Mouse (Mus musculus): ENCODE data around the gene Stpg4.

Gene Stpg4

GRCm38 (mm10) chr17:87344441-87345251 is 82.9 kb downstream of the Stpg4 start:
- DNase-seq: no peak

- no peak for DNase-seq
Observed at GRCm38 (mm10) chr17:87343060-87343703, 84.4 kb downstream of the Stpg4 start.
